Mouse (Mus musculus): ENCODE data around the gene Gipc2. TPM values are rescaled to one million over a fixed set of nuclear protein-coding genes. Genes with fewer than 3 reads are reported as not detected.

Gipc2 gene
- polyA plus RNA-seq, 1 experiment = 9.7 TPM

- no peak overlapping the region for H3K27ac ChIP-seq (ENCODE audit: insufficient read depth, low read length)
- H3K27me3 ChIP-seq (ENCODE audit: control insufficient read depth, insufficient read depth, low read length) = no peaks in the 10 kb centered on the region
- TF ChIP-seq POLR2A (IDR thresholded peaks at IDR 0.05; ENCODE audit: borderline replicate concordance, insufficient read depth, low read length) = no peak
- no peak for TF ChIP-seq CTCF (IDR thresholded peaks at IDR 0.05; ENCODE audit: borderline replicate concordance, insufficient read depth, low read depth, low read length)
- DNase-seq = no peak
- H3K4me1 ChIP-seq (ENCODE audit: control insufficient read depth, insufficient read depth, low read length) = no peaks in the 10 kb centered on the region
- no peak overlapping the region for H3K4me3 ChIP-seq (replicated peaks; ENCODE audit: insufficient read depth, low read depth, low read length)
- whole genome bisulfite sequencing = 71% methylated on average over 4 of the region's 4 CpGs
These were observed 111.8 kb downstream of the Gipc2 start for GRCm38 (mm10) chr3:152054260-152054659.

- TF ChIP-seq POLR2A (IDR thresholded peaks at IDR 0.05; ENCODE audit: borderline replicate concordance, insufficient read depth, low read length) (no peak), CTCF (IDR thresholded peaks at IDR 0.05; ENCODE audit: borderline replicate concordance, insufficient read depth, low read depth, low read length) (no peak)
- 96% methylated on average over 2 of the region's 2 CpGs for WGBS
- H3K4me3 ChIP-seq (replicated peaks; ENCODE audit: insufficient read depth, low read depth, low read length) = no peak overlapping the region
These were observed 114.1 kb downstream of the Gipc2 start for GRCm38 (mm10) chr3:152051959-152052358.

GRCm38 (mm10) chr3:152047914-152048313, 118.1 kb downstream of the Gipc2 start:
- Histone ChIP-seq H3K4me1 (ENCODE audit: control insufficient read depth, insufficient read depth, low read length) (no peaks in the 10 kb centered on the region), H3K27ac (ENCODE audit: insufficient read depth, low read length) (no peak overlapping the region), H3K4me3 (replicated peaks; ENCODE audit: insufficient read depth, low read depth, low read length) (no peak overlapping the region), H3K27me3 (ENCODE audit: control insufficient read depth, insufficient read depth, low read length) (no peaks in the 10 kb centered on the region)
- TF ChIP-seq CTCF (IDR thresholded peaks at IDR 0.05; ENCODE audit: borderline replicate concordance, insufficient read depth, low read depth, low read length) = no peak
- no peak for TF ChIP-seq POLR2A (IDR thresholded peaks at IDR 0.05; ENCODE audit: borderline replicate concordance, insufficient read depth, low read length)
- DNase-seq = no peak

More at GRCm38 (mm10) chr3:152051959-152052358, 114.1 kb downstream of the Gipc2 start:
- no peak overlapping the region for H3K27ac ChIP-seq (ENCODE audit: insufficient read depth, low read length)
- no peak for DNase-seq
- no peaks in the 10 kb centered on the region for H3K4me1 ChIP-seq (ENCODE audit: control insufficient read depth, insufficient read depth, low read length)
- no peaks in the 10 kb centered on the region for H3K27me3 ChIP-seq (ENCODE audit: control insufficient read depth, insufficient read depth, low read length)

GRCm38 (mm10) chr3:152046895-152047294, 119.1 kb downstream of the Gipc2 start:
- H3K27me3 ChIP-seq (ENCODE audit: control insufficient read depth, insufficient read depth, low read length) = no peaks in the 10 kb centered on the region
- TF ChIP-seq CTCF (IDR thresholded peaks at IDR 0.05; ENCODE audit: borderline replicate concordance, insufficient read depth, low read depth, low read length) (no peak), POLR2A (IDR thresholded peaks at IDR 0.05; ENCODE audit: borderline replicate concordance, insufficient read depth, low read length) (no peak)
- H3K27ac ChIP-seq (ENCODE audit: insufficient read depth, low read length) = no peak overlapping the region
- 85% methylated on average over 3 of the region's 3 CpGs for WGBS
- H3K4me1 ChIP-seq (ENCODE audit: control insufficient read depth, insufficient read depth, low read length) = no peaks in the 10 kb centered on the region
- H3K4me3 ChIP-seq (replicated peaks; ENCODE audit: insufficient read depth, low read depth, low read length) = no peak overlapping the region
- DNase-seq = no peak

Other genes with a start within 250 kb of the Gipc2 start
- gene Dnajb4, start 44.1 kb upstream of the Gipc2 start, polyA plus RNA-seq (2012; rRNA removed) = 45.2 and 49.1 TPM in 2 replicates
- 94.5 and 110 TPM in 2 replicates for gene Fubp1, start 44.2 kb upstream of the Gipc2 start, polyA plus RNA-seq (2012; rRNA removed)
- 5.3 and 6.5 TPM in 2 replicates for gene Nexn, start 100.1 kb upstream of the Gipc2 start, polyA plus RNA-seq (2012; rRNA removed)
- gene Miga1, start 174.2 kb upstream of the Gipc2 start, polyA plus RNA-seq (2012; rRNA removed) = 52.1 and 56.3 TPM in 2 replicates
- 101 and 111 TPM in 2 replicates for gene Usp33, start 180.2 kb upstream of the Gipc2 start, polyA plus RNA-seq (2012; rRNA removed)
- gene Zzz3, start 229.2 kb upstream of the Gipc2 start, polyA plus RNA-seq (2012; rRNA removed) = 24.4 and 25.2 TPM in 2 replicates

Data from cerebellum, adult 2 months (tissue).